Comparison of ENCODE assay signal across 11 mouse cellular contexts in the genomic region with DNA sequence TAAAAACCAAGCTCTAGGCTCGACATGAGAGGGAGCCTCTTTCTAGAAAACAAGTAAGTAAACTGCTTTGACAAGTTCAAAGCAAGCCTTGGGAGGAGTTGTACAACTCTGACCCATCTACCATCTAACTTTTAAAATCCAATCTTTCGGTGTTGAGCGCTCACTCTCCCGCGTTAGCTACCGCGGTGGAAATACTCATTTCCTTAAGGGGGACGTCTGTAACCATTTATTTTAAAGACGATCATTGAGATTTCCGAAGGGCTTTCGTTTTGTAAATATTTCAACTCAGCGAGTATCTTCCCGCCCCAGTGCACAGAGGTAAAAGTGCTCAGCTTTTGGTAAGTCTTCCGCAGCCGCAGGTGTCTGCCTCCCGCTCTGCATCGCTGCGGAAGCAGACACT. TPM values are rescaled to one million over a fixed set of nuclear protein-coding genes. Genes with fewer than 3 reads are reported as not detected.
A peak's percentile ranks its signal among the peaks of the same experiment; 100 is the strongest.
DNase-seq lines count a peak whose midpoint lies in the region; ATAC-seq and TF ChIP-seq lines count a peak whose summit lies in the region.
"Had no signal": no experiment of that assay in that cellular context is flagged by ENCODE, and none has a peak within 500 bp of the region (broad histone marks: within the 10 kb centered on the region; RNA-seq: fewer than 3 reads in every experiment).

No protein-coding gene starts in this region.

- H3K9me3 ChIP-seq in kidney, embryonic 15.5 days (replicated peaks), result no peaks in the 10 kb centered on the region
- no peaks in the 10 kb centered on the region for H3K9me3 ChIP-seq in embryonic facial prominence, embryonic 14.5 days (ENCODE audit: control insufficient read depth, low read length)
- H3K9me3 ChIP-seq in hindbrain, embryonic 15.5 days, result no peaks in the 10 kb centered on the region
- no peaks in the 10 kb centered on the region for H3K9me3 ChIP-seq in neural tube, embryonic 12.5 days

- no peak for ATAC-seq in kidney, embryonic 15.5 days (replicated peaks; ENCODE audit: low FRiP score)
- no peak for ATAC-seq in embryonic facial prominence, embryonic 14.5 days (ENCODE audit: low read depth)
- no peak for ATAC-seq in hindbrain, embryonic 15.5 days (ENCODE audit: low FRiP score, low read depth)
- no peak for ATAC-seq in neural tube, embryonic 12.5 days (ENCODE audit: low FRiP score, low read depth)

- no peak for DNase-seq in kidney, adult 2 months
- no peak for DNase-seq in embryonic facial prominence, embryonic 14.5 days (ENCODE audit: low spot score)
- DNase-seq in thymus, postnatal 25 days, result no peak
- no peak for DNase-seq in cerebellum, postnatal 4 days (ENCODE audit: low spot score in 2 of 2)
- DNase-seq in right cerebral cortex, adult 18-20 months, result no peak
- DNase-seq: adrenal gland, postnatal 14 days; gastrocnemius, postnatal 36 days had no signal

- 0 out of 2 replicates have a peak overlapping the region, but pooled peaks have one; percentile 12 for H3K4me3 ChIP-seq in kidney, embryonic 15.5 days (replicated peaks)
- H3K4me3 ChIP-seq in kidney, adult 2 months (ENCODE audit: insufficient read depth, low read depth, low read length), result no peak overlapping the region
- peak overlapping the region; percentile 17; the same call in 1 of the 2 replicates for H3K4me3 ChIP-seq in embryonic facial prominence, embryonic 14.5 days (ENCODE audit: low read depth, low read length)
- peak overlapping the region; percentile 52; the same call in 1 of the 2 replicates for H3K4me3 ChIP-seq in hindbrain, embryonic 15.5 days
- H3K4me3 ChIP-seq in neural tube, embryonic 12.5 days, result peak overlapping the region; percentile 52

- no peak overlapping the region for H3K9ac ChIP-seq in kidney, embryonic 15.5 days
- no peak overlapping the region for H3K9ac ChIP-seq in embryonic facial prominence, embryonic 14.5 days (ENCODE audit: low read depth, low read length)
- no peak overlapping the region for H3K9ac ChIP-seq in hindbrain, embryonic 15.5 days
- H3K9ac ChIP-seq in neural tube, embryonic 12.5 days, result no peak overlapping the region
- H3K9ac ChIP-seq: liver, embryonic 14.5 days had no signal

- peaks cover 25% of the 10 kb centered on the region for H3K4me1 ChIP-seq in kidney, embryonic 15.5 days
- no peaks in the 10 kb centered on the region for H3K4me1 ChIP-seq in kidney, adult 2 months (ENCODE audit: control insufficient read depth, insufficient read depth, low read length)
- no peaks in the 10 kb centered on the region for H3K4me1 ChIP-seq in embryonic facial prominence, embryonic 14.5 days (ENCODE audit: control insufficient read depth, insufficient read depth, low read length)
- peaks cover 17% of the 10 kb centered on the region for H3K4me1 ChIP-seq in hindbrain, embryonic 15.5 days (replicated peaks)
- no peaks in the 10 kb centered on the region for H3K4me1 ChIP-seq in neural tube, embryonic 12.5 days

- 19% methylated on average over 18 of the region's 18 CpGs for WGBS in kidney, embryonic 15.5 days
- WGBS in kidney, adult 2 months, result 3% methylated on average over 18 of the region's 18 CpGs
- WGBS in embryonic facial prominence, embryonic 14.5 days, result 21% methylated on average over 18 of the region's 18 CpGs
- WGBS in hindbrain, embryonic 15.5 days, result 22% methylated on average over 18 of the region's 18 CpGs
- WGBS in neural tube, embryonic 12.5 days, result 15% methylated on average over 18 of the region's 18 CpGs

- TF ChIP-seq CTCF in kidney, adult 2 months (conservative IDR thresholded peaks at IDR 0.05; ENCODE audit: insufficient read depth, insufficient read length, low read depth, low read length), result no peak

- no peak for TF ChIP-seq POLR2A in kidney, adult 2 months (IDR thresholded peaks at IDR 0.05; ENCODE audit: low read depth, low read length)

- 0 out of 2 replicates have a peak overlapping the region, but pooled peaks have one; percentile 12 for H3K4me2 ChIP-seq in kidney, embryonic 15.5 days
- H3K4me2 ChIP-seq in embryonic facial prominence, embryonic 14.5 days (ENCODE audit: low read depth, low read length), result peak overlapping the region; percentile 62; the same call in 1 of the 2 replicates
- peak overlapping the region; percentile 73 for H3K4me2 ChIP-seq in hindbrain, embryonic 15.5 days
- H3K4me2 ChIP-seq in neural tube, embryonic 12.5 days (replicated peaks), result peak overlapping the region; percentile 63

- H3K27me3 ChIP-seq in kidney, embryonic 15.5 days, result peaks cover 91% of the 10 kb centered on the region
- peaks cover 2% of the 10 kb centered on the region for H3K27me3 ChIP-seq in kidney, adult 2 months (replicated peaks; ENCODE audit: control insufficient read depth, insufficient read depth, low read length)
- peaks cover 85% of the 10 kb centered on the region for H3K27me3 ChIP-seq in embryonic facial prominence, embryonic 14.5 days (replicated peaks; ENCODE audit: control insufficient read depth, insufficient read depth, low read length)
- 0 out of 2 replicates have a peak, but pooled peaks cover 7% of the 10 kb centered on the region for H3K27me3 ChIP-seq in hindbrain, embryonic 15.5 days
- H3K27me3 ChIP-seq in neural tube, embryonic 12.5 days (replicated peaks), result no peaks in the 10 kb centered on the region

- H3K27ac ChIP-seq in kidney, embryonic 15.5 days, result no peak overlapping the region
- no peak overlapping the region for H3K27ac ChIP-seq in kidney, adult 2 months (ENCODE audit: insufficient read depth, low read depth, low read length)
- no peak overlapping the region for H3K27ac ChIP-seq in embryonic facial prominence, embryonic 14.5 days (replicated peaks; ENCODE audit: low read depth, low read length)
- no peak overlapping the region for H3K27ac ChIP-seq in hindbrain, embryonic 15.5 days (replicated peaks)
- H3K27ac ChIP-seq in neural tube, embryonic 12.5 days, result no peak overlapping the region
- H3K27ac ChIP-seq: liver, embryonic 14.5 days had no signal

- no peaks in the 10 kb centered on the region for H3K36me3 ChIP-seq in kidney, embryonic 15.5 days
- no peaks in the 10 kb centered on the region for H3K36me3 ChIP-seq in kidney, adult 2 months (ENCODE audit: control insufficient read depth, insufficient read depth, low read length)
- no peaks in the 10 kb centered on the region for H3K36me3 ChIP-seq in embryonic facial prominence, embryonic 14.5 days (ENCODE audit: control insufficient read depth, insufficient read depth, low read length)
- no peaks in the 10 kb centered on the region for H3K36me3 ChIP-seq in hindbrain, embryonic 15.5 days
- H3K36me3 ChIP-seq in neural tube, embryonic 12.5 days, result no peaks in the 10 kb centered on the region

RNA-seq across cellular contexts. Expression of gene Sox3, which starts 2.6 kb away (rescaled TPM):
- not detected in 2 replicates for polyA plus RNA-seq in kidney, embryonic 15.5 days (2015; fragmentation: Nextera tagmentation; extraction: Ambion mirVana)
- not detected in 2 replicates for polyA plus RNA-seq in kidney, adult 2 months (2012; rRNA removed)
- 0.11 and 0.13 TPM in 2 replicates for polyA plus RNA-seq in embryonic facial prominence, embryonic 14.5 days (2014; fragmentation: Nextera tagmentation; extraction: Ambion mirVana)
- polyA plus RNA-seq in hindbrain, embryonic 15.5 days (2015; fragmentation: Nextera tagmentation; extraction: Ambion mirVana), result 1.9 and 2.5 TPM in 2 replicates
- 3.8 and 5.1 TPM in 2 replicates for polyA plus RNA-seq in neural tube, embryonic 12.5 days (2016; fragmentation: Nextera tagmentation; extraction: Ambion mirVana)
- polyA plus RNA-seq: liver, embryonic 14.5 days had no signal

Comparison
In these comparisons a context has a peak if more than half of its experiments do, and no peak if none do; other contexts are left out.
1. H3K4me2 ChIP-seq: peak in every context shown above with its lines; median percentile 73 in hindbrain, embryonic 15.5 days; 63 in neural tube, embryonic 12.5 days; 62 in embryonic facial prominence, embryonic 14.5 days; 12 in kidney, embryonic 15.5 days.